Mouse (Mus musculus) thymus, postnatal 4 days (tissue): ENCODE data around the gene Nkd1.

Experiments
- DNase-seq: peaks from one replicate; pipeline ENCODE4 v3.0.0; 2021

Gene Nkd1

GRCm38 (mm10) chr8:88520985-88521527, at the start of gene Nkd1:
Gene Nkd1, plus strand, starts transcription at chr8:88521354.
- peak; percentile 96 for DNase-seq

DNA sequence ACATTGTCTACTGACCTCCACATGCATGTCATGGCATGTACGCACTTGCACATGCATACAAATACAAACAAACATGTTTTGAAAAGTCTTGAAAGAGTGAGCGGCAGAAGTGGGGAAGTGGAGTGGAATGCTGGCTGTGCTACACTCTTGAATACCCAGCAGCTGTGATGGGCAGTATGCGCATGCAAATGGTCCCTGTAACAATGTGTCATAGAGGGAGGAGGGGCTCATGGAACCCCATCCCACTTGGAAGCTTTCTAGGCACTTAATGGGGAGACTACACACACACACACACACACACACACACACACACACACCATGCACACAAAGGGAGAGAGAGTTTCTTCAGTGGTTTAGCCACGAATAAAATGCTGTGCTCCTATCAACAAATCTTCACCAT, 39.9 kb upstream of the Nkd1 start:
- DNase-seq: no peak

DNA sequence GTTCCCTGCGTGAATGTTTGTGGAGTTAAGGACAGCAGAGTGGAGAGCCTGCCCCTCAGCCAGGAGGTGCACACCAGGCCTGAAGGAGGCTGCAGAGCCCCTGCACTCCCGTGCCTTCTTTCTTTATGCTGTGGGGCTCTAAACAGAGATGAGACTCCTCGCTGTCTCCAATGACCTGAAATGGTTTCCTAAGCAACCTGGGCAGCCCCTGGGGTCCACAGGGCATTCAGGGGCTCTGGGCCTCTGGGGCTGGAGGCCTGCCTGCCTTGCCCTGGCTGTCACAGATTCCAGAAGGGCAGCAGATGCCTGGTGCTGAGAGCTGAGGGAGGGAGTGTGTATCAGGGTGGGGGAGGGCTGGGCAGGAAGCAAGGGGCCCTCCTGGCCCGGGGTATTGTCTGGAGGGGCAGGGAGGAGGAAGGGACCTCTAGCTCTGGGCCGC, 32.7 kb upstream of the Nkd1 start:
- peak; percentile 58 for DNase-seq

- DNase-seq: no peak
Observed at GRCm38 (mm10) chr8:88494076-88494475, 27.1 kb upstream of the Nkd1 start.

GRCm38 (mm10) chr8:88495071-88495805, 25.9 kb upstream of the Nkd1 start:
- no peak for DNase-seq

DNA sequence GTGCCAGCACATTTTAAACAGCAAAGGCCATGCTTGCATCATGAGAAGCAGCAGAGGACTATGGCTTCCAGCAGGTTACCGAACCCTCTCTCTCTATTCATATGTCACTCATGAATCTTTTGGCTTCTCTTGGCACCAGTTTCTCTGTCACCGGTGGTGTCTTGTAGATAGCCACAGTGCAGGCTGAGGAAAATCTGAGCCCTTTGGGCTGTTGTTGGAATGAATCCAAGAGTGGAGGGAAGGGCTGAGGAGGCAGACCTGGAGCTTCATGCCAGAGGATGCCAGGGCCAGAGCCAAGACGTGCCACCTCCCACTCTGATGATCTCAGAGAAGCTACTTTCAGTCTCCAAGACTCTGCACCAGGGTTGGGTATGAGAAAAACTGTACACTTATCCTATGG, 19.0 kb upstream of the Nkd1 start:
- DNase-seq: no peak

GRCm38 (mm10) chr8:88506981-88507380, 14.2 kb upstream of the Nkd1 start:
- DNase-seq: no peak

- no peak for DNase-seq
Observed at GRCm38 (mm10) chr8:88511061-88511460, 10.1 kb upstream of the Nkd1 start.

GRCm38 (mm10) chr8:88512094-88512794, 8.9 kb upstream of the Nkd1 start:
- no peak for DNase-seq

GRCm38 (mm10) chr8:88518047-88518446, 3.1 kb upstream of the Nkd1 start:
- no peak for DNase-seq

DNA sequence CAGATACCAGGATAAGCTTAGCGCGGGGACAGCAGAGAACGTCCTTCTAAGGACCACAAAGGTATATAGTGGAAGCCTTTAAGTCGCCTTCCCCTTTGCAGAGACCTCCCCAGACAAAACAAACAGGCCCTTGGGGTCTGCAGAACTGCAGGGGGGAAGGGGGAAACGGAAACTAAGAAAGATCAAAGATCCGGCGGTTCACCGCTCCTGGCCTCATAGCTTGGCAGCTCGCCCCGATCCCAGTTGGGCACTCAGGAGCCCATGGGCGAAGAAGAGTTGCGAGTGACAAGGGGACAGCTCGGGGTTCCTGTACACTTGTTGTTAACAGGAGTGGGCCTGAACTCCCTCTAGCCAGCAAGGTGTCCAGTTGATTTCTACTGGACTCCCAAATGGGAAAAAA, 773 bp upstream of the Nkd1 start:
- DNase-seq: peak; percentile 48

GRCm38 (mm10) chr8:88521541-88522414, 624 bp downstream of the Nkd1 start:
- peak; percentile 78 for DNase-seq

- no peak for DNase-seq
Observed at GRCm38 (mm10) chr8:88522433-88523030, 1.4 kb downstream of the Nkd1 start.

- no peak for DNase-seq
Observed at GRCm38 (mm10) chr8:88523621-88524020, 2.5 kb downstream of the Nkd1 start.

DNA sequence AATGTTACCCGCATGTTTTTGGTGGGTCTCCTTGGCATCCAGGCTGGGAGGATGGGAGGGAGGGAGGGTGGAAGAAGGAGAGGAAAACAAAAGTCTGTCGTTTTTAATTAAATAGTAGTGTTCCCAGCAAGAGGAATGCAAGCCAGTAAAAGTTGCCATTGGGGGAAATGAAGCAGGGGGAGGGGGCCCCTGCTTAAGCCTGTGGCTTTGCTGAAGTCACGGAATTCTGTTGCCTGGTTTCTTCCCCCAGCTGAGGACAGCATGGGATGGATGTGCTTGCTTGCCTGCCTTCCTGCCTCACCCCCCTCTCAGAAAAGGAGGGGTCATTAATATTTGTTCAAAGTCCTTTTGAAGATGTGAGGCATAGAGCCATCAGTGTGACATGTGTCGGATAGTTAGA, 3.0 kb downstream of the Nkd1 start:
- DNase-seq: no peak

- no peak for DNase-seq
Observed at GRCm38 (mm10) chr8:88524851-88525250, 3.7 kb downstream of the Nkd1 start.

DNA sequence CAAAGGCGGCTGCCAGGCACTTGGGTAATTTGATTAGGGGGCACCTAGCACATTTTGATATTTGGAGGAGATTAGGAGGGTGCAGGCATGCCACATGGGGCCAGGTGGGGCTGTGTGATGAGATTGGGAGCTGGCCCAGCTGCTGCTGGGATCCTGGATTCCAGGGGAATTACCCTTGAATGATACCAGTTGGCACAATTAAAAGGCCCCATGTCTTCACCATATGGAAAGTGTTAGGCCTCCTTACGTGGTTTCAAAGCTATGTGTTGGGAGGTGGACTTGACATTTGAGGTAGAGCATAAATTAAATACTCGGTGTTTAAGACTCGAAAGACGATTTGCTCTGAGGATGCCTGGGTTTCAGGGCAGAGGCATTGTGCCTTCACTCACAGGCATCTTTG, 5.1 kb downstream of the Nkd1 start:
- DNase-seq: no peak

DNA sequence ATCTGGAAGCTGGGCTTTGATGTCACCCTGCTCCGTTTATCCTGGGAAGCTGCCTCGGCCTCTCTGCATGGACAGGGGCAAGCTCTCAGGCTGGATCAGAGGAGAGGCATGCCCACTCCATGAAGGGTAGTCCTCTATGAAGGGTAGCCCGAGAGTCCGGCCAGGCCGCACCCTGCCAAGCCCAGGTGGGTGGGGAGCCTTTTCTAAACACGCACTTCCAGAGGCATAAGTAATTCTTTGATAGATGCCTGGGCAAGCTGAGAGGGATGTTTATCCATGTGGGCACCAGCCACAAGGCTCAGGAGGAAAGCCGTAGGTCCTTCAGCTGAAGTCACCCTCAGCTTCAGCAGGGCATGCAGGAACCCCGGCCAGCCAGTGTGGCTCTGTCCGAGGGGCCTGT, 7.0 kb downstream of the Nkd1 start:
- no peak for DNase-seq

- no peak for DNase-seq
Observed at GRCm38 (mm10) chr8:88529798-88530197, 8.6 kb downstream of the Nkd1 start.

GRCm38 (mm10) chr8:88537081-88537480, 15.9 kb downstream of the Nkd1 start:
- no peak for DNase-seq

GRCm38 (mm10) chr8:88537998-88538975, 17.1 kb downstream of the Nkd1 start:
- no peak for DNase-seq

- DNase-seq: no peak
Observed at GRCm38 (mm10) chr8:88538976-88539371, 17.8 kb downstream of the Nkd1 start.
